Mouse (Mus musculus): Measurements from ENCODE around the gene Fam185a.

The Fam185a gene

DNA sequence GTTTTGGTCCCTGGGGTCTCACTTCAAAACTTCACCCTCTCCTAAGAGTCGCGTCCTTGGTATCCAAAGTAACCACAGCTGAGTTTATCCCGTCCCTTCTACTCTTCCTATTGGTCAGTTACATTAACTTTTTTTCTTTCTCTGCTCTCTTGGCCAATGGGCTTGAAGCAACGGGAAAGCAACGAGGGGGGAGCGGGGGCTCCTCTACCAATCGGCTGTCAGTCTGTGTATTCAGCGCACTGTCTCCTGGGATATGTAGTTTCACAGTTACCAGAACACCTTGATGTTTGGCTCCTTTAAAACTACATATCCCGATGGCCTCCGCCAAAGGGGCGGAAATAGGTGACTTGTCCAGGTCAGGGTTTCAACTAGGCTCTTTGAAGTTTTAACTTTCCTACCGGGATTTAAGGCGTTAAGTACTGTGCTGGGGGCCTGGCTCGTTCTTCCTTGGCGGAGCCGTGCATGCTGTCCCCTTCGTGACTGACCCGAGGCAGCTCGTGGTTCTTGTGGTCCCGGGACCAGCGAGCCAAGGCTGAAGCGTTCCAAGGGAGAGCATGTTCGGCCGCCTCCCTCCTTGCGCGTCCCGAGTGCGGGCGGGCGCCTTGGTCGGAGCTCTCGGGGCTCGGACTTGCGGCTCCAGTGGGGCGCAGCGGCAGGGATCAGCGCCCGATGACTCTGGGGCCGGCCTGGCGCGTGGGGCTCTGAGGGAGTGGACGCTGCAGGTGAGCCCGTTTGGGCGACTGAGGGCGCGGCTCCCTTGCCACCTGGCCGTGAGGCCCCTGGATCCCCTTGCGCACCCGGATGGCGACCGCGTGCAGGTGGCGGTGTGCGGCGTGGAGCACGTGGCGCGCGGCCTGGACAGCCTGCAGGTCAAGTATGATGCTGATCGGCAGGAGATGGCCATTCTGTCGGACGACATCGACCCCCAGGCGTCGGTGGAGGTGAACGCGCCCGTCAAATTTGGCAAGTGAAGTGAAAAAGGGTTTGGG is at the start of gene Fam185a, which contains the start of gene Ccdc146:
Fam185a (plus strand) TSS at position 345 of the 989 bp plus-strand sequence.
Ccdc146 (minus strand) TSS at position 64 of the 989 bp plus-strand sequence.
- in situ Hi-C loops (cut with MboI), result loop anchor here (25.0 kb wide), 1 partner anchor 162 kb away; no protein-coding TSS in a partner anchor

DNA sequence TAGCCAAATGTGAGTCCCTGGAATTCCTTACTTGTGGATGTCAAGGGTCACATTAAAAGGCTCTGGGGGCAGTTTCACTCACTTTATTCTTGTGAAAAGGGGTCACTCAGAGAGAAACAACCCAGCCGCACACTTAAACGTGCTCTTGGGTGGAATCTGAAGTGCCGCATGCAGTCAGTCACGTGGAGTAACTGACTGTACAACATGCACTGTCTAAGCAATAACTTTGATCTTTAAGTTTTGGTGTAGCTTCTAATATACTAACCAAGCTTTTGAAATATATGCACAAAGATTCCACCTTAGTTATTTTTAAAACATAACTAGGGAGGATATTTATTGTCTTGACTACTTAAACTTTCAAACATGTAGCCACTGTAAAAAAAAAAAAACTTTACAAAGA is 47.8 kb upstream of the Fam185a start:
- in situ Hi-C loops (cut with MboI), result no loop called here

DNA sequence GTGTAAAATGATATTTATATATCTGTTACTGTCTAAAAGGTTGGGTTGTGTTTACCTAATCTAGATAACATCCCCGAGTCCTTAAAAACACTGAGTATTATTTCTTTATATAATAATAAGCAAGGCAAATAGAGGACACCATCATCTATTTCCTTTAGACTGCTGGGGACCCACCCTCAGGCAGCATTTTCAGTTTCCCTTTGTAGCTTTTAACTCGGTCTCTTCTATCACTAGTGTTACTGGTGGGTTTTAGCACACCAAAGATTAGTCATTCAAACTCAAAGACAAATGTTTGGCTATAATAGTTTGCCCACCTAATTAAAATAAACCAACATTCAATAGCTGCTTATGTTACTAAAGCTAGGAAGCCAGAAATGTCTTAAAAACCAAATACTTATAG is 46.4 kb upstream of the Fam185a start:
- in situ Hi-C loops (cut with MboI), result no loop called here

DNA sequence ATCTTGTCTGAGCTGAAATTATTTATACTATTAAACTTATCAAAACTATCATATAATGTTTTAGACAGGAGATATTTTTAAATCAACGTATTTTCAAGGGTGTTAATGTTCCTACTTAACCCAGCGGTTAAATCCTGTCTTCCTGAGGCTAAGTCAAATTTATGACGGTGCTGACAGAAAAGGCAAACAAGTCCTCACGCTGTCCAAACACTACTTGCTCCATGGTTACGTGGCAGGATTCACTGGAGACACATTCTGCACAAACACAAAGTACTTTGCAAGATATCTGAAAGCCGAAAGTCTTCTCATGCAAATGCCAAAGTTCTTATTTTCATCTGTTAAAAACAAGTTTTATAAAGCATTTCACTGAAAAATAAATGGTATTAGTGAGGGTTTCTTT is 42.8 kb upstream of the Fam185a start:
- in situ Hi-C loops (cut with MboI), result no loop called here

DNA sequence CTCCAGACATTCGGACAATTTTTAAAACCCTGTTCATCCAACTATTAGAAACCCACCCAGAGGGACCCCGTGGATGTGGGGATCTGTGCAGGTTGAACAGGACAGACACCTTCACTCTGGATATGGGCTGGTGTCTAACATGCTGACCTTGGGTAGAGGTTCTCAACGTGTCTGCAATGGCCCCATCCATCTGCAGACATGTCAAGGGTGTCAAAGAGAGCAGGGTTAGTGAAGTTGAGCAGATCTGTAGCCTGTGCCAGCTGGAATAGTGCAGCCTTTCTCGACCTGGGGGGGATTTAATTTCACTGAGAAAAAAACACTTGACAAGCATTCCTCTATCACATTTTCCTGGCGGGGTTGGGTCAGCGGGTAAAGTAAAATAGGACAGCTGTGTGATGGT is 42.1 kb upstream of the Fam185a start:
- in situ Hi-C loops (cut with MboI), result no loop called here

DNA sequence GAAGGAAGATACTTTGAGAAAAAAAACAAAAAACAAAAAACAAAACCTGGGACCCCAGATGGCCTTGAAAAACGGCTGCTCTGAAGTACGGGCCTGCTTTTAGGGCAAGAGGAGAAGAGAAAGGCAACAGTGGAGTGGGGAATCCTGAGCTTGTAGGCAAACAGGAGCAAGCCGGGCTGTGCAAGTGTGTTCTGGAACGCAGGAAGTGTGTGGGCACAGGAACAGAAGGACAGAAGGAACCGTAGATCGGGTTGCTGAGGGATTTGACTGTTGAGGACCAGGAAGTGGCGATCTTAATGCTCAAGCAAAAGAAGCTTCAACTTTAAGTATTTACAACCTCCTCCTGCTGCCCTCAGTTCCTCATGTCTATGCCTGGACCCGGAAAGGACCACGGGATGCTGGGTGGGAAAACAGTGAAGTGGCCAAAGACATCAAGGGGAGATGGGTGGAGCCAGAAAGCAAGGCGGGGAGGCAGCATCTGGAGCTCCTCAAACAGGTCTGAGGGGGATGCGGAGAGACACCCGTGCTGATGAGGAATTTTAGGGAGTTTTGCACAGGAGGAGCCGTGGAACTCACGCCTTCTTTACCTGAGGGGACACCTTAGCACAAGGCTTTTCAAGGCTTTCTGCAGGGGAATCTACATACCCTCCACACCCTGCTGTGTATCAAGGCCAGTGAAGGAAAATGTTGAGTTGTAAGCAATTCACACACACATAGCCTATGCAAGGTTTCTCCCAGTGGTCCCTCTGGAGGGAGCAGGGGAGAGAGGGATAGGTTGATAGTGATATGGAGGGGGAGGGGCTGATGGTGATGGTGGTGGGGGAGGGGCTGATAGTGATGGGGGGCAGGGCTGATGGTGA is 41.1 kb upstream of the Fam185a start:
- in situ Hi-C loops (cut with MboI), result no loop called here

DNA sequence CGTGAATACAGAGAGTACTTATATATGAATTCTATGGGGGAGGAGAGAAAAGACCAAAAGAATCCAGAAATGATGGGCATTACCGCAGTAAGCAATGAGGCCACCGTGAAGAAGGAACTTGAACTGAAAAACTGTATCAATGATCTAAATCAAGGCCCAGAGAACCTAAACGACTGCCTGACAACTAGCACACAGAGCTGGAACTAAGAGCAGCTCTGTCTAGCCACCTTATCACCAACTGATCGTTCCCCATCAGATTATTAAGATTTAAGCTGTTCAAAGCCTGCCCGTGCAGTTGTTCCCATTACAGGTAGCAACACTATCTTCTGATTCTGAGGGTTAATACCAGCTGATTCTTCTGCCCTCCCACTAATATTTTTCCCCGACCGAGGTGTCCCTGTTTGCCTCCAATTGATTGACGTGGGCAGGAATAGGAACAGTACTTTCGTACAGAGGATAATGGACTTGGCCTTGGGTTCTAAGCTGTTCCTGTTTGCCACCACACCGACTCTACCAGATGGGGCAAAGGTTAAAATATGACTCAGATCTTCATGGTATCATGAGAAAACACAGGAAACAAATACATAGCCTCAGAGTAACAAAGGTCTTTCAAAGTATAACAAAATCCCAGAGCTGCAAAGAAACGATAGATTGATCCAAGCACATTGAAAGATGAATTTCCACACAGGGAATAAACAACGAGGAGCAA is 40.4 kb upstream of the Fam185a start:
- in situ Hi-C loops (cut with MboI), result no loop called here

DNA sequence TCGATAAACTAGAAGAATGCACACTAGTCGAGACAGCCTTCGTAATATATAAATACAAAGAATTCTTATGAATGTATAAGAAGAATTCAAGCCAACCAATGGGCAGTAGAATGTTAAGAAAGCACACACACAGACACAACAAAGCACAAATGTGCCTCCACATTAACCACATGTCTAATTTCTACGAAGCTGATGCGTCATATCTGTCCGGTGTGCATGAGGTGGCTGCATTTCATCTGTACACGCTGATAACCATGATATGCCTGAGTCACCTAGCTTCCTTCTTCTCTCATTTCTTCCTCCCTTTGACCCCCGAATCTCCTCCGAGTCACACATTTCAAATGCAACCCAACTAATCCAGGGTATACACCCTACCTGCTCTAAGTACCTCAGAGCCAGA is 39.8 kb upstream of the Fam185a start:
- in situ Hi-C loops (cut with MboI), result no loop called here

DNA sequence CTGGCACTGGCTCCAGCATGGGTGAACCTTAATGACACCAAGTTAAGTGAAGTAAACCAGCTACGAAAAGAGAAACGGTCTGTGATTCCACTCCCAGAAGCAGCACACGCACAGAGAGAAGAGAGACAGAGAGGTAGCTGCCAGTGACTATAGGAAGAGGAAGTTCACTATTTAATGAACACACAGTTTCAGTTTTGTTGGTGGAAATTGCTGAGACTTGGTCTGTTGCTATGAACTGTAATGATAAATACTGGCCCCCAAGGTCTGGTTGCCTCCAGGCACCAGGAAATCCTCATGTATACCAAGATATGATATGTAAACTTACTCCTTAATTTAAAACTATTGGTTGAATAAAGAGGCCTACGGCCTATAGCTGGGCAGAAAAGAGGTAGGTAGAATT is 38.3 kb upstream of the Fam185a start:
- in situ Hi-C loops (cut with MboI), result no loop called here

DNA sequence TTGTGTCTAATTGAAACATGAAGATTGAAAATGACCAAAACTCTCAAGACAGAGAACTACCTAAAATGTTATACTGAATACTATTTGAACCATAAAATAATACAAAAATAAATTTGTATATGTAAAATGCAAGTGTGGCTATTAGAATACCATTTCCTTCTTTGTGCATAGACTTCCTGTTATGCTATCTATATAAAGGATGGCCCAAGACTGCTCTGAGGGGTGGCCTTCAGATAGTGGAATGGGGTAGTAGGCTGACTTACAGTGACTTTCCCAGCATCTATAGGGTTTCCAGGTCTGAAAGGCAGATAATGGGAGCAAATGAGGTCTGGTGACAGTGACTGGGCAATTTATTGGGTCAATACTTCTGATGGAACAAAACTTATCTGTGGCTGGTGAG is 37.4 kb upstream of the Fam185a start:
- in situ Hi-C loops (cut with MboI), result no loop called here

DNA sequence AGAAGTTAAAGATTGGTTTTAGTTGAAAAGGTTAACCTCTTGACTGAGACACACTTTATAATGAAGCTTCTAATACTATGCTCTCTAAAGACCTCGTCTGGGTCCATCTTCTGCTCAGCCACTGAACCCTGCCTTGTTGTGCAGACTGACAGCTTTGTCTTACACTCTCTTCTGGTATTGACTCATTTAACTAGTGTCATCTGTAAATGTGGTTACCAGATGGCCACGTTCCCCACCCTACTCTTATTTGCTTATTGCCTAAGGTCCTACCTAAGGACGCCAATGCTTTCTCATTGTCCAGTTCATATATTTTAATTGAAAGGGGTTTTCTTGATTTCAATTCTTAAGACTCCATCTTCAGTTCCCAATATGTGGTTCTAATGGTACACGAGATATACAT is 35.9 kb upstream of the Fam185a start:
- in situ Hi-C loops (cut with MboI), result no loop called here

DNA sequence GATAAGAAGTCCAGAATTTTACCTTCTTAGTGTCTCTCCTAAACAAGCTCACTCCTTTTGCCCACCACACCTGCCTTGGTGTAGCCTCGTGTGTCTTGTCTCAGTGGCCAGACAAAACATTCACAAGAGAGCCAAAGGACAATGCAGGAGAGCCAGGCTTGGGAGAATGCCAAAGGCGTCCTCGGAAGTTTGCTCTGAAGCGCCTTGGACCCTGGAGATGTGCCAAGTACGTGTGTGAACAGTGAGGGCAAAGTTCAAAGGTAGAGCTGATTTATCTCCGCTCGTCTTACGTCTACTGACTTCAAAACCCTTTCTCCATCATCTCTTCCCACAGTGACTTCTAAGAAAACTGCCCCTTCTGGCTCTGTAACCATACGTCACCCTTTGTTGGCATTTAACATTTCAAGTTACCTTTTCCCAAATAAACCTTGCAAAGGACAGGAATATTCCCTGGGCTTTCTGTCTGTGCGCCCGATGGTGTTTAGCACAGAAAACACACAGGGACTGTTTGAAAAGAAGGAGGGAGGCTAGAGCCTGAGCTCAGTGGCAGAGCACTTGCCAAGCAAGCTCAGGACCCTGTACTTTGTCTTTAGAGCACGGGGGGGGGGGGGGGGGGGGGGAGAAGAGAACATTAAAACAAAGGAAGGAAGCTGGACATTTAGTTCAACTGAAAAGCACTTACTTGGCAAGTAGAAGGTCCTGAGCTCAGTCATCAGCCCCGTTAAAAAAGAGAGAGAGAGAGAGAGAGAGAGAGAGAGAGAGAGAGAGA is 33.0 kb upstream of the Fam185a start:
- in situ Hi-C loops (cut with MboI), result no loop called here

DNA sequence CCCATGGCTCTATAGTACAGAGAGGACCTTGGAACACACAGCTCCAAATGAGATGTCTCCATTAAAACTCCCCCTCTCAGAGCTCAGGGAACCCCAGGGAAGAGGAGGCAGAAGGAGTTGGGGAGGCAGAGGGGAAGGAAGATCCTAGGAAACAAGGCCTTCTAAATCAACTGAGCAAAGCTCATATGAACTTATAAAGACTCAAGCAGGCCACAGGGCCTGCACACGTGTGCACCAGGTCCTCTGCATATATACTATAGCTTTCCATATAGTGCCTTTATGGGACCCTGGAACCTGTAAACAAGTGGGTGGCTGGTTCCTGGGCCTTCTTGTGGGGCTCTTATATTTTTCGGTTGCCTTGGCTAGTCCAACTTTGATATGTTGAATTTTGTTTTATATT is 30.2 kb upstream of the Fam185a start:
- in situ Hi-C loops (cut with MboI), result no loop called here

DNA sequence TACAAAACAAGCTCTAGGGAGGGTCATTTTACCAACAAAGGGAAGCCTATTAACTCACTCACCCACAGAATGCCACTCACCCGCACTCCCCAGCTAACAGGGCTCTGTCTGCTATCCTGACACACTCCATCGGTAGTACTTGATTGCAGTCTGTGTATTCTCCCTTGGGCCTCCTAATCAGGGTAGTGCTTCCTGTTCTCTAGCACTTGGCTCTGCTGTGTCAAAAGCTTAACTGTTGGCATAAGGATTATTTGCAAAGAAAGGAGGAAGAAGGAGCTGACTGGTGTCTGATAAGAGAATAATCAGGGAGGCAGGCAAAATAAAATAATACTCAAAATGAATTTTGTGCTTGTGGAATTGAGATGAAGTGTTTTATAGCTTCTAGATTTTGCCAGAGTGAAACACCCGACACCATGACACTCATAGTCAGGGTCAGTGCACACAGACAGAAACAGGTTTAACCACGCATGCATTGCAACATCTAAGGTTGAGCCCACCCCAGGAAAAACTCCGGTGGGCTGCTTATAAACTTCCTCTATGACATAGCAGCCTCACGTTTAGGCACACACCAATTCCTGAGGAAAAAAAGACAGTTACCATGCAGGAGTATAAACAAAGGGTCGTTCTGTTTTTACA is 29.4 kb upstream of the Fam185a start:
- in situ Hi-C loops (cut with MboI), result no loop called here

DNA sequence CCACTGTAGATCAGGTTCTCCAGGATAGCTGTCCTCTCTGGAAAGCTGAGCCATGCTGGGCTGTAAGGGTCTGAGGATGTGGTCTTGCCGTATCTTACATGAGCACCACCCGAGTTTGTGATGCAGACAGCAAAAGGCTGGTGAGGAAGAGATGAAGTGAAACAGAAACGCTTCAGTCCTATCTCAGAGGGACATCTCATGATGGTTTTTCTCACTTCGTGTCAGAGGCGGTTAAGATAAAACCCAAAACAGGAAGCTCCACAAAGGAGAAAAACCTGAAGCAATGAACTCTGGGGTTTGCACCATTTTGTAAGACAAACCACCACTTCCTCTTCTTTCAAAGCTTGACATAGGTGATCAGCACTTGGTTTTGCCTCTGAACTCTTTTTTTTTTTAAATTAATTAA is 13.5 kb upstream of the Fam185a start:
- in situ Hi-C loops (cut with MboI), result no loop called here

DNA sequence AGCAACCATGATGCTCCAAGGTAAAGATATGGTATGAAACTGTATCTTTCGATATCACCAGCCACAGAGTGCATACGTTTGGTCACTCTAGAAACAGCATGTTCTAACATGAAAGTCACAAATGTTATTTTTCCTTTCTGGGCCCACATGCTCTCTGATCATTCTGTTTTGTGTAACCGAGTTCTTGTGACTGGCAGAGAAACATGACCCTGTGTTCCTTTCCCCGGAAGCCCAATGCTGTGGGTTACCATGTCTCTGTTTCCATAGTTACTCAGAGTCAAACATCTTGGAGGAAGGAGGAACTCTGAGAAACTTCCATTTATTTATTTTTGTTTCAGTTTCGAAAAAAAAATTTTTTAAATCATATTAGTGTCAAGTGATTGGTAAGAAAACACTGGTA is 12.7 kb upstream of the Fam185a start:
- in situ Hi-C loops (cut with MboI), result no loop called here

DNA sequence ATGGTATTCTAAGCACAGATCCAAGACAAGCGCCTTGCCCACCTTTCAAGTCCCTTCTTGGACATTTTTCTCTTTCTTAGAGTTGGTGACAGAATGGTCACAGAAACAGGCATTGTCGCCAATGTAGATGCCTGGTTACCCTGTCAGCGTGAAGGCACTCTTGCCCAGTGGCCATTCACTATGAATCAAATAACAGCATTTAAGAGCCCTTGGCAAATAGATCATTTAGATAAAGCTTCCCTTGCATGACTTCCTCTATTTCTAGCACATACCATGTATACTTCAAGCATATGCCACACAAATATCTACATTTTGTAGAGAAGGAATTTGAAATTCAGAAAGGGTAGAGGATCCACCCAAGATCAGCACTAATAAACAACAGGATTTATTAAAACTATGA is 11.4 kb upstream of the Fam185a start:
- in situ Hi-C loops (cut with MboI), result no loop called here

DNA sequence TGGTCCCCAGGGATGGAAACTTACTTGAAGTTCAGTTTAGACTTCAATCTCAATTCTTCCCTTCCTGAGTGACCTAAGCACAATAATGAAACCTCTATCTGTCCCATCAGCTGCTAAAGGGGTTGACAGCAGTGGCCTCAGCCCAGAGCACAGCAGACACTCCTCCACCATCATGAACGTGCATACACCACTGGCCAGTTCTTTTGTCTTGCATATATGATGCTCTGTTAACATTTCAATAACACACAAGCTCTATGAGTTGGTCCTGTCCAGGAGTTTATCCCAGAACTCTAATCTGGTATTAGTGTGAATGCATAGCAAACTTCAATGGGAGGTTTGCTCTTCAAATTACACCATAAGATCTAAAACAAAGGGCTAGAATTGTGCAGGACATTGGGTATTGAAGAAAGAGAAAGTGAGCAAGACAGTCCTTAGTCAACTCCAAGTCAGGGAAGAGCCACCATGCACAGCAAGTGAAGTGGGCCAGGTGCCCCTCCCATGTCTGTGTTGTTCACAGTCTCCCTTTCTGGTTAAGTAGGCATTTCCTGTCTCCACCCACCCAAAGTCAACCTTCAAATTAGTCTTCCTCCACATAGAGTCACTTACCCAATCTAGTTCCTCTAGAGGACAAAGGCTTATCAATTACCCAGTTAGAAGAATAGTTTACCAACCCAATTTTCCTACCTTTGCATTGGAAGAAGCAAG is 10.5 kb upstream of the Fam185a start:
- in situ Hi-C loops (cut with MboI), result no loop called here

DNA sequence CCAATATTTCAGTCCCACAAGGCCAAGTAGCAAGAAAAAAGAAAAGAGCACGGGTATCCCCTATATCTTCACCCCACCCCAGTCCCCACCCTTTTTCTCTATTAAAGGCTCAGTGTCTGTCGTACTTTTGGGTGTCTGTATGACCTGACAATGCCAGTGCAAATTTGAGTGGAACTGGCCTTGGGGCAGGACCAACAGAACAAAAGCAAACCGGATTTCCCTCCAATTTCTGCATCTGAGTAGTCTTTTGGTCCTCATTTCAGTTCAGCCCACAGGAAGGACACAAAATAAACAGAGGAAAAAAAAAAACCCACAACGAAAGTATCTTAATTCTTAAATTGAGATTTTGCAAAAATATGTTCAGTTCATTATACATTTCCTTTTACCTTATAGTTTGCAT is 6.1 kb upstream of the Fam185a start:
- in situ Hi-C loops (cut with MboI), result loop anchor here (5.0 kb wide), 1 partner anchor 86 kb away; no protein-coding TSS in a partner anchor

DNA sequence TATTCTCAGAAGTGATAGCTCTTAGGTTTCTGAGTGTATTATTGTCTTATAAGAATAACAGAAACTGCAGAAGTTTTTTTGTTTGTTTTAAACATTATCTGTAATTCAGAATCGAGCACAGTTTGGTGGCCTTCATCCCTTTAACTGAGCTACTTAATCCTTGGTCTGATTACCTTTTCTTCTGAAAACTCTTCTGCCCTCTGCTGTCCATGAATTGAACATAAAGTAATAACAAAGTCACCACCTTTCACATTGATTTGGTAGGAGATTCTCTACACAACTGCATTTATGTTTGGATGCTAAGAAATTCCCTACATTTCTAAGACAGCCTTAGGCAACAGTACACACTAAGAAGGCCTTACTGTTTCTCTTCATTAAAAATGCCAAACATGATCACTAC is 4.1 kb upstream of the Fam185a start:
- in situ Hi-C loops (cut with MboI), result no loop called here
